In the genomic region with DNA sequence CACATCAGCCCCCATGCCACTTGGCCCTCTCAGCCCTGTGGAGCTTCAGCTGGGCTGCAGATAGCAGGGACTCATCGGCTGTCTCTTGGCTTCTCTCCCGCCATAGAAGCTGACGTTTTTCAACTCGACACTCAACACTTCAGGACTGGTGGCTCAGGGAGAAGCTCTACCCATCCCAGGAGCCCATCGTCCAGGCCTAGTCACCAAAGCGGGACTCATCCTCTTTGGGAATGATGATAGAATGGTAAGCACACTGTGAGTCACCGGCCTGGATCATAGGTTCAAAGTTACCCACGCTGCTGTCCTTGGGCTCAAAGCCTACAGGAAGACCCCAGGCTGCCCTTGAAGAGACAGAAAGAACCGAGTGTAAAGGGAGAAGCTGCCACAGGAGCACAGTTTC, we compare ENCODE assay signal across 27 mouse cellular contexts. TPM values are rescaled to one million over a fixed set of nuclear protein-coding genes. Genes with fewer than 3 reads are reported as not detected.
DNase-seq lines count a peak whose midpoint lies in the region; ATAC-seq and TF ChIP-seq lines count a peak whose summit lies in the region.
"Had no signal": no experiment of that assay in that cellular context is flagged by ENCODE, and none has a peak within 500 bp of the region (broad histone marks: within the 10 kb centered on the region; RNA-seq: fewer than 3 reads in every experiment).

No protein-coding gene starts in this region.

- H3K9ac ChIP-seq in heart, embryonic 16.5 days (ENCODE audit: low read length), result no peak overlapping the region
- H3K9ac ChIP-seq in heart, adult 2 months (ENCODE audit: low read depth, low read length), result no peak overlapping the region
- H3K9ac ChIP-seq: embryonic facial prominence, embryonic 13.5 days; forebrain, embryonic 12.5 days; forebrain, embryonic 15.5 days; hindbrain, embryonic 13.5 days; intestine, embryonic 15.5 days had no signal

- no peak overlapping the region for H3K4me3 ChIP-seq in heart, embryonic 16.5 days (ENCODE audit: low read length)
- H3K4me3 ChIP-seq in heart, adult 2 months, result no peak overlapping the region
- H3K4me3 ChIP-seq: embryonic facial prominence, embryonic 10.5 days; embryonic facial prominence, embryonic 13.5 days; erythroblast, embryonic 14.5 days; forebrain, embryonic 12.5 days; forebrain, embryonic 15.5 days; hindbrain, embryonic 10.5 days; hindbrain, embryonic 13.5 days; intestine, embryonic 15.5 days had no signal

- H3K4me2 ChIP-seq in heart, embryonic 16.5 days (ENCODE audit: low read depth, low read length), result no peak overlapping the region
- H3K4me2 ChIP-seq: embryonic facial prominence, embryonic 13.5 days; forebrain, embryonic 12.5 days; forebrain, embryonic 15.5 days; hindbrain, embryonic 13.5 days; intestine, embryonic 15.5 days had no signal

- no peak for TF ChIP-seq EP300 in heart, adult 2 months (IDR thresholded peaks at IDR 0.05; ENCODE audit: insufficient read depth, low read depth, low read length)

- H3K36me3 ChIP-seq in heart, embryonic 16.5 days (ENCODE audit: control insufficient read depth, insufficient read depth), result no peaks in the 10 kb centered on the region
- H3K36me3 ChIP-seq in heart, adult 2 months (ENCODE audit: control insufficient read depth, insufficient read depth, low read length), result no peaks in the 10 kb centered on the region
- H3K36me3 ChIP-seq: embryonic facial prominence, embryonic 10.5 days; embryonic facial prominence, embryonic 13.5 days; forebrain, embryonic 12.5 days; forebrain, embryonic 15.5 days; hindbrain, embryonic 10.5 days; intestine, embryonic 15.5 days had no signal

- no peak for TF ChIP-seq CTCF in heart, adult 2 months (IDR thresholded peaks at IDR 0.05)

- no peaks in the 10 kb centered on the region for H3K79me2 ChIP-seq in heart, adult 2 months (replicated peaks; ENCODE audit: control insufficient read depth, insufficient read depth, low read length)

- 0 out of 2 replicates have a peak, but pooled peaks cover 2% of the 10 kb centered on the region for H3K27me3 ChIP-seq in heart, embryonic 16.5 days (ENCODE audit: control insufficient read depth, insufficient read depth, low read length)
- no peaks in the 10 kb centered on the region for H3K27me3 ChIP-seq in heart, adult 2 months (ENCODE audit: control insufficient read depth, insufficient read depth, low read length)
- H3K27me3 ChIP-seq: embryonic facial prominence, embryonic 13.5 days; forebrain, embryonic 12.5 days; forebrain, embryonic 15.5 days; hindbrain, embryonic 13.5 days; intestine, embryonic 15.5 days had no signal

- H3K9me3 ChIP-seq in heart, embryonic 16.5 days (replicated peaks; ENCODE audit: control insufficient read depth, low read length), result no peaks in the 10 kb centered on the region
- H3K9me3 ChIP-seq: embryonic facial prominence, embryonic 10.5 days; embryonic facial prominence, embryonic 13.5 days; forebrain, embryonic 12.5 days; forebrain, embryonic 15.5 days; hindbrain, embryonic 10.5 days; hindbrain, embryonic 13.5 days; intestine, embryonic 15.5 days had no signal

- no peak for TF ChIP-seq POLR2A in heart, adult 2 months (IDR thresholded peaks at IDR 0.05; ENCODE audit: insufficient read depth, low read depth, low read length)

- WGBS in heart, embryonic 16.5 days, result 53% methylated on average over 9 of the region's 9 CpGs
- 72% methylated on average over 9 of the region's 9 CpGs for WGBS in heart, adult 2 months

- H3K4me1 ChIP-seq in heart, embryonic 16.5 days (ENCODE audit: control insufficient read depth, insufficient read depth, low read length), result peaks cover 20% of the 10 kb centered on the region
- H3K4me1 ChIP-seq in heart, adult 2 months (ENCODE audit: control insufficient read depth, insufficient read depth, low read length), result no peaks in the 10 kb centered on the region
- H3K4me1 ChIP-seq: embryonic facial prominence, embryonic 13.5 days; intestine, embryonic 15.5 days had no signal

- intact Hi-C loops in heart, adult 2 months (cut with DNase I), result no loop called here

- ATAC-seq in heart, embryonic 16.5 days (replicated peaks; ENCODE audit: extremely low read depth, insufficient read depth, low FRiP score), result no peak
- ATAC-seq in CD4-positive, CD25-positive, alpha-beta regulatory T cell, adult 4 months, result no peak
- ATAC-seq: activated CD4-positive, CD25-positive, alpha-beta regulatory T cell, adult 4 months; forebrain, embryonic 15.5 days; hindbrain, embryonic 16.5 days; intestine, embryonic 15.5 days had no signal

- peak overlapping the region; percentile 16; the same call in 1 of the 2 replicates for H3K27ac ChIP-seq in heart, embryonic 16.5 days (ENCODE audit: low read length)
- H3K27ac ChIP-seq in heart, adult 2 months, result no peak overlapping the region
- H3K27ac ChIP-seq: embryonic facial prominence, embryonic 10.5 days; embryonic facial prominence, embryonic 13.5 days; forebrain, embryonic 12.5 days; forebrain, embryonic 15.5 days; hindbrain, embryonic 10.5 days; hindbrain, embryonic 13.5 days; intestine, embryonic 15.5 days had no signal

- peak; percentile 15 for DNase-seq in adrenal gland, postnatal 10 days
- DNase-seq in adrenal gland, adult 8-10 months, result no peak
- DNase-seq in heart, adult 2 months, result no peak
- peak; percentile 11 for DNase-seq in urinary bladder, adult 2 months (ENCODE audit: low spot score)
- DNase-seq in urinary bladder, postnatal 25 days (ENCODE audit: low spot score), result no peak
- DNase-seq in adrenal gland, postnatal 36 days, result peak; percentile 42 to 52
- DNase-seq: cerebellum, adult 11-12 months; cerebellum, adult 8-10 months; cerebellum, postnatal 10 days; cerebellum, postnatal 36 days; embryo, embryonic 11 days; gastrocnemius, postnatal 25 days; heart, postnatal 10 days; heart, postnatal 36 days; kidney, adult 11 months had no signal

RNA-seq across cellular contexts. Expression of gene Slc41a3, which starts 40.3 kb away (rescaled TPM):
- total RNA-seq in adrenal gland, postnatal 10 days (2021), result 10 to 100 TPM; 20.8 to 25.2 TPM
- total RNA-seq in adrenal gland, adult 8-10 months (2022), result 10 to 100 TPM; 21.5 to 72.6 (median 39.6) TPM
- 10.0 and 11.9 TPM in 2 replicates for polyA plus RNA-seq in heart, embryonic 16.5 days (2015; fragmentation: Nextera tagmentation; extraction: Ambion mirVana)
- 100 to 1,000 TPM in 1 of 2 experiments, 10 to 100 TPM in 1; 91.9 to 139 TPM for total RNA-seq in heart, adult 2 months (2021)
- 100 and 128 TPM in 2 replicates for polyA plus RNA-seq in heart, adult 2 months (2012; rRNA removed)
- 6.9 and 9.0 TPM in 2 replicates for polyA plus RNA-seq in urinary bladder, adult 2 months (2012; rRNA removed)
- total RNA-seq in adrenal gland, postnatal 36 days (2021), result 10 to 100 TPM; 25.5 to 70.3 TPM
- polyA plus RNA-seq in CD4-positive, CD25-positive, alpha-beta regulatory T cell, adult 4 months (2017; shearing (Covaris generic)), result 10 to 100 TPM in 1 of 2 experiments, 1 to 10 TPM in 1; 8.2 to 11.8 TPM

Comparison
In these comparisons a context has a peak if more than half of its experiments do, and no peak if none do; other contexts are left out.
1. DNase-seq: peak in adrenal gland, postnatal 10 days (single experiment), urinary bladder, adult 2 months (single experiment) and adrenal gland, postnatal 36 days (2 of 2); none in adrenal gland, adult 8-10 months (single experiment), heart, adult 2 months (0 of 2) and urinary bladder, postnatal 25 days (single experiment).